Mouse (Mus musculus) adrenal gland, adult (tissue): ENCODE results near the gene C1qtnf4.

Source experiments
- DNase-seq, 2 experiments: peaks; one replicate each; pipeline ENCODE4 v3.0.0; 2022 to 2023; ENCODE audit warnings: low spot score in 1 of 2; ENCODE audit not compliant: inconsistent age in 2 of 2

C1qtnf4 gene

DNA sequence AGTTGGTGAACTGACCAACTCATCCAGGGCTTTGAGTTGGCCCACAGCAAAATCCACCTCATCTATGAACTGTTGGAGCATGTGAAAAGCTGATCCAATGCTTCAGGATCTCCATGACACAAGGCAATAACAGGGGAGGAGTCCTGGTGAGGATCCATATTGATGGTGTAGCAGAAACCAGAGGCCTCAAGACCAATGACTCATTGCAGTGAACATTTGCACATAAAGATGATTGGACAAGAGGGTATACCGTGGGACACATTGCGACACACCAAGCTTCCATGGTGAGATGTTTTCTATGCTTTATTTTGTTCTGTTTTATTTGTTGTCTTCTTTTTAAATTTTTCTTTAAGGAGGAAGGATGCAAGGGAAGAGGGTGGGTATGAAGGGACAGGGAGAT is 37.0 kb downstream of the C1qtnf4 start:
- DNase-seq = no peak

DNA sequence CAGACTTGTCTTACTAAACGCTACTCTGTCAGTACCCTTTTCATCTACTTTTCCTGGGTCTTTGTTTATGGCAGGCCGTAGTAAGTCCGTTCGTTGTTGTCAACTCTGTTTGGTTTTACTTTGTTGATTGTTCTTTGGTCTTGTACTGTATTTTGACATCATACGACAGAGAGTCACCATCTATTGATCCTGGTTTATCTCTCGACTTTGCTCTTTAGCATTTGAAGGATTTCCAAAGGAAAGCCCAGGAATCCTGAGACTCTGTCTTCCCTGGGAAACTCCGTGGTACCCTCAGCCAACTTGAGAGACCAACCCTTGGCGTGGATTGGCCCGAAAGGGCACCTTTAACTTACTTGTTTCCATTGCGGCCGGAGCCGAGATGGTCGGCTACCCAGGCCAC is 42.9 kb downstream of the C1qtnf4 start:
- no peak for DNase-seq

DNA sequence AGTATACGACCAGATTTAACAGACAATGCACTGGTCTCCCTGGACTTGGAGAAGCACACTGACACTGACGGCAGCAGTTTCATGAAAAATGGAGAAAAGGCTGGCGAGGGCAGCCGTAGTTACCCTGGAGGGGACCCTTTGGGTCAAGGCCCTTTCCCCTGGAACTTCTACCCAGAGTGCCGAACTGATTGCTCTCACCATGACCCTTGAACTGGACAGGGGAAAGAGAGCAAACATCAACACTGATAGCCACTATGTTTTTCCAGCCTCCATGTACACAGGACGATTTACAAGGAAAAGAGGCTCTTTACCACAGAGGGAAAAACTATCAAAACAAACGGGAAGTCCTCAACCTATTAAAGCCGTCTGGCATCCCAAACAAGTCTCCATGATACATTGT is 46.2 kb downstream of the C1qtnf4 start:
- DNase-seq = no peak

DNA sequence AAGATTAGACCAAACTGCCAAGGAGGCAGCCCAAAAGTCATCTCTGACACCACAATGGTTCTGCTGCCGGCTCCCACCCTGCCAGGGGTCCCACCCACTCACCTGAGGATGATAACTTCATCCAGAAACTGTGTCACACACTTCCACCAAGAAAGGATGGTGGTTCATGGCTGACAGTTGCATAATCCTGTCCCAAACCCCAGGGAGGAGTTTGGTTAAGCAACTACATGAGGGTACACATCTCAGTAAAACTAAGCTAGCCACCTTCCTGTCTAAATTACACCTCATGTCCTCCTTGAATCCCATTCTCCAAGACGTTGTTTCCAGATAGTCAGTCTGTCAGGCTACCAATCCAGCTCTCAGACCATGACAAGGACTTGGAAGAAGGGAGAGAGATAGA is 46.6 kb downstream of the C1qtnf4 start:
- no peak for DNase-seq

DNA sequence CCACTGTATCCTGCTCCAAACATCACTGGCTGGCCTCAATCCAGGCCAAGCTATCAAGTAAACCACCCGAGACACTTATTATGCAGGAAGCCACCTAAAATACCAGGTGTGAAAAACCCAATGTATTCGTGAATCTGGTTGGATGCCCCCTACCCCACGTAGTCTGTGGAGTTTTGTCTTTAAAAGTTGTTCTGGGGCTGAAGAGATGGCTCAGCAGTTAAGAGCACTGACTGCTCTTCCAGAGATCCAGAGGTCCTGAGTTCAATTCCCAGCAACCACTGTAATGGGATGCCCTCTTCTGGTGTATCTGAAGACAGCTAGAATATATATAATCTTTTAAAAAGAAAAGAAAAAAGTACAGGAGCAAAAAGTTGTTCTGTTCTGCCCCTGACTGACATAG is 52.7 kb downstream of the C1qtnf4 start:
- DNase-seq = no peak

DNA sequence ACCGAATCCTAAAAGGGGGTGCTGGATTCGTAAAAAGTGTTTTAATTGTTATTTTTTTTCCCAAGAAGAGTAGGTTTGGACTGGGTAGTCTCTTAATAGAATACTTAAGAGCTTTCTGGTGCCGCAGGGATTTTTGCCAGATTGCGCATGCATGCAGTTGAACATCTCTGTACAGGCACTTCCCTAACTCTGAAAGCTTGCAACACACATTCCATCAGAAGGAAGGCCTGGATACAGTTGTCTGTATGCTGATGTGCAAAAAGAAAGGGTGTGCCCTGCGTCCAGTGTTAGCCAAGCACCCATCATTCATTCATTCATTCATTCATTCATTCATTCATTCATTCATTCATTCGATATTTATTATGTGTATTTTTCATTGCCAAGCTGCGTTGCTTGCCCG is 54.1 kb downstream of the C1qtnf4 start:
- DNase-seq = no peak
